Mouse (Mus musculus) liver, embryonic 12.5 days (tissue): ENCODE measurements at regions not wholly inside any gene's neighbourhood (a gene's known extent, or its start where the extent isn't known, plus 50 kb on each side); places are given as distances from the start of the nearest gene placed in this dataset. TPM values are rescaled to one million over a fixed set of nuclear protein-coding genes. Genes with fewer than 3 reads are reported as not detected.
"Not testable (repeated sequence)": the region's sequence is repeated elsewhere in the genome, so short reads cannot be mapped to it uniquely, and the experiment has no call there.

Source experiments
- ATAC-seq: fragments of 200-750 bp; cut with Nextera tagmentation; 2 replicates; pipeline ENCODE4 v1.8.0; 2017; ENCODE audit warnings: moderate number of reproducible peaks, mild to moderate bottlenecking, moderate library complexity
- H3K27ac ChIP-seq: fragments of 300-500 bp; sonication (generic); 2 replicates; pipeline ENCODE4 v1.5.1; 2016; ENCODE audit warnings: mild to moderate bottlenecking
- H3K27me3 ChIP-seq: fragments of 300-500 bp; sonication (generic); replicated peaks from 2 replicates; pipeline ENCODE4 v1.6.1; 2016; ENCODE audit warnings: mild to moderate bottlenecking, moderate library complexity
- H3K36me3 ChIP-seq: fragments of 300-500 bp; sonication (generic); 2 replicates; pipeline ENCODE4 v1.6.1; 2016; ENCODE audit warnings: mild to moderate bottlenecking, moderate library complexity
- H3K4me1 ChIP-seq: fragments of 300-500 bp; sonication (generic); 2 replicates; pipeline ENCODE4 v1.6.1; 2016
- H3K4me2 ChIP-seq: fragments of 300-500 bp; sonication (generic); 2 replicates; pipeline ENCODE4 v1.6.1; 2016; ENCODE audit warnings: mild to moderate bottlenecking, moderate library complexity
- H3K4me3 ChIP-seq: fragments of 300-500 bp; sonication (generic); 2 replicates; pipeline ENCODE4 v1.5.1; 2016; ENCODE audit warnings: mild to moderate bottlenecking, moderate library complexity
- H3K9ac ChIP-seq: fragments of 300-500 bp; sonication (generic); 2 replicates; pipeline ENCODE4 v1.6.1; 2016; ENCODE audit warnings: mild to moderate bottlenecking, moderate library complexity
- H3K9me3 ChIP-seq: fragments of 300-500 bp; sonication (generic); replicated peaks from 2 replicates; pipeline ENCODE4 v1.6.1; 2016; ENCODE audit warnings: mild to moderate bottlenecking, moderate library complexity
- WGBS: fragments of 180-500 bp; shearing (Covaris S2); methylation state at CpG from one replicate; pipeline ENCODE4 v1.1.7; 2016; ENCODE audit not compliant: insufficient replicate concordance; 5-methylcytosine and 5-hydroxymethylcytosine counted together
- microRNA-seq: library from miRNA; unstranded; fragments of <30 nt; microRNA quantifications from one replicate; pipeline ENCODE4, GENCODE M21; 2017

DNA sequence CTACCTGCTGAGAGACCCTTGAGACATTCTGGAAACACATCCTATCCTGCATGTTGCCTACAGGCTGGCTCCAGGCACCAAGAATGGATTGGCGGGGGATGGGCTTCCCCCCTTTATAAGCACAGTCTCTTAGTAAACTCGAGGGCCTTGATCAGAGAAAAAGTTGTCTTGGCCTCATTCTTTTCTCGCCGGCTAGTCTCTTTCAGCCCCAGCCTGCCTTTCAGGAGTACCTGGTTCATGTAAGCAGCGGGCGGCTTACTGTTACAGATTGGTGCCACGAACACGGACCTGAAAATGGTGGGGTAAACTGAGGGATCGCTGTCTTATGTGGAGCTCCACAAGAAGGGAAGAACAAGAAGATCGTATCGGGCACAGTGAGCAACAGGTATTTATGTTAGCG lies 67.5 kb upstream of the Lemd2 start:
- H3K4me1 ChIP-seq, H3K9me3 ChIP-seq, H3K36me3 ChIP-seq, H3K27ac ChIP-seq, H3K9ac ChIP-seq, H3K27me3 ChIP-seq, ATAC-seq, H3K4me2 ChIP-seq, H3K4me3 ChIP-seq: not testable (repeated sequence)
- WGBS = 78% methylated on average over 12 of the region's 12 CpGs

DNA sequence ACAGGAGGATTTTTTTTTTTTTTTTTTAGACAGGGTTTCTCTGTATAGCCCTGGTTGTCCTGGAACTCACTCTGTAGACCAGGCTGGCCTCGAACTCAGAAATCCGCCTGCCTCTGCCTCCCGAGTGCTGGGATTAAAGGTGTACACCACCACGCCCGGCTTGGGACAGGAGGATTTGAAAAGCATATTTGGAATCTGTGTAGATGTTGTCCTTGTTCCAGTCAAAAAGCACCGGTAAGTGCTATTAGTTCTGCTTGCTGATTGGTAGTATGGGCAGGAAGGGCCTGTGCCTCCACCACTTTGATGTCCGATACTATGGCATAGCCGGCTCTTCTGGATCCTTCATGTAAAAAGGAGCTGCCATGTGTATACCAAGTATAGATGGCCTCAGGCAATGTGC lies 66.5 kb upstream of the Lemd2 start:
- H3K36me3 ChIP-seq, H3K9me3 ChIP-seq, H3K4me3 ChIP-seq, H3K27me3 ChIP-seq, H3K4me1 ChIP-seq, H3K9ac ChIP-seq, H3K27ac ChIP-seq, ATAC-seq, H3K4me2 ChIP-seq: not testable (repeated sequence)
- WGBS = 80% methylated on average over 8 of the region's 8 CpGs

DNA sequence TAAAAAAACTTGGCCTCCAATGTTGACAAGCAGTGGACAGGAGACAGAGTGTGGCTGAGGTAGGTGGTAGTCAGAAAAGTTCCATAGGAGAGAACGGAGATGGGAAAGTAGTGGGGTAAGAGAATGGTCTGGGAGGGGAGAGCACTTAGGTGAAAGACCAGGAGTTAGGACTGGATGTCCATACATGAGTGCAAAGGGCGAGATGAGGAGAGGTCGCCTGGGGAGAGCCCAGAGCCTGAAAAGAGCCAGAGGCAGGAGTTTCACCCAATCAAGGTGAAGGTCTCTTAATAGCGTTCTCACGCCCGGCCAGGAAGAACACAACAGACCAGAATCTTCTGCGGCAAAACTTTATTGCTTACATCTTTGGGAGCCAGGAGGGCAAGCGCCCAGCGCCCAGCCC lies 60.3 kb upstream of the Lemd2 start:
- not testable (repeated sequence) for H3K36me3 ChIP-seq, ATAC-seq, H3K9me3 ChIP-seq, H3K27me3 ChIP-seq, H3K4me2 ChIP-seq, H3K4me1 ChIP-seq, H3K27ac ChIP-seq, H3K9ac ChIP-seq, H3K4me3 ChIP-seq
- 89% methylated on average over 7 of the region's 9 CpGs for WGBS

DNA sequence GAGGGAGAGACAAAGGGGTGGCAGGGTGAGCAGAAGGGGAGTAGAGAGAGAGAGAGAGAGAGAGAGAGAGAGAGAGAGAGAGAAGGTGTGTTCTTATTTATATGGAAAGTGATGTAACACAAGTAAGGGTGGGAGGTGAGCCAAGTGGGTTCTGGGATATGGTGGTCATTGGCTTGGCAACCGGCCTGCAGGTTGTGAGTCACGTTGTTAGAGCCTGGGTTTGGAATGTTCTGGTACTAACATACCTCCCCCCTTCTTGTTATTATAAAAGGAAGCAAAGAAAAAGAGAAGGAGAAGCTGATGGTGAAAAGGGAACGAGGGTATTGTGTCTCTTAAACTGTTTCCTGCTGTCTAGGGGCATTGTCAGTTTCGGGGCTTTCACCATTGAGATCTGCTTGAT lies 58.3 kb upstream of the Lemd2 start:
- WGBS = 51% methylated on average over 4 of the region's 4 CpGs
- H3K36me3 ChIP-seq = no peaks in the 10 kb centered on the region
- ATAC-seq = no peak

DNA sequence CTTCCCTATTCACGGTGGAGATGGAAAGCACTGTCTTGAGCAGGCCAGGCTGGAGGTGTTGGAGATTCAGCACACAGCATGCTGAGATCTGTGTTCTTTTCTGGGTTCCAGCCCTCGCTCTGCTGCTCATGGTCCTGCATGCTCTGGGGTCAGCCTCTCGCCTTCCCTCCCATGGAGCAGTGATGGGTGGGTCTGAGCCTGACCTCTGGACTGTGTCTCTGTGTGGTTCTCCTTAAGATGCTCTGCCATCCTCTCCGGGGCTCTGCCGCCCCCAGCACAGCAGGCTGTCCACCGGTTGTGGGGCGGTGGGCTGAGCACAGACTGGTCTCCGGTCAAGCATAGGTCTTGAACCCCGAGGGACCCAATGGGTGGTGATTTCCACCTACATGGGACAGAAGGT lies 57.7 kb upstream of the Lemd2 start:
- H3K4me1 ChIP-seq = no peaks in the 10 kb centered on the region
- 82% methylated on average over 9 of the region's 9 CpGs for WGBS
- ATAC-seq = no peak

More for the DNA sequence above, 58.3 kb upstream of the Lemd2 start:
- Histone ChIP-seq H3K9ac (no peak overlapping the region), H3K27me3 (no peaks in the 10 kb centered on the region), H3K4me2 (no peak overlapping the region), H3K9me3 (0 out of 2 replicates have a peak, but pooled peaks cover 3% of the 10 kb centered on the region), H3K4me1 (no peaks in the 10 kb centered on the region), H3K27ac (no peak overlapping the region), H3K4me3 (no peak overlapping the region)

DNA sequence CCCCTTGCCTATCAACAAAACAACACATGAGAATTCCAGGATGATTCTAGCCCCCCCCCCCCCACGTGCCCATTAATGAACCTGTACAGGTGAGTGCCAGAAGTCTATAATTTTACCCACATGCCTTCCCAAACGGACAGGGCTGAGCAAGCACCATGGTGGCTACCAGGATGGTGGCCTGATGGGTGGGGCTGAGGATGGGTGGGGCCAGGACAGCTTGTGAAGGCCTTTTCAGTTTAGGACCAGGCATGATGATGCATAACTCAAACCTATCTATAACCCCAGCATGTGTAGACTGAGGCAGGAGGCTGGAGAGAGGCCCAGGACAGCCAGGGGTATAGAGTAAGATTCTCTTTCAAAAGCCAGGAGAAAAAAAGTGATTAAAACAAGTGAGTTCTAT lies 57.0 kb upstream of the Lemd2 start:
- no peak overlapping the region for H3K27ac ChIP-seq
- H3K27me3 ChIP-seq = peaks cover 4% of the 10 kb centered on the region
- WGBS = 50% methylated on average over 2 of the region's 2 CpGs
- H3K4me1 ChIP-seq = no peaks in the 10 kb centered on the region
- no peak overlapping the region for H3K4me2 ChIP-seq
- no peak overlapping the region for H3K4me3 ChIP-seq
- ATAC-seq = no peak
- H3K9me3 ChIP-seq = 0 out of 2 replicates have a peak, but pooled peaks cover 3% of the 10 kb centered on the region
- H3K36me3 ChIP-seq = no peaks in the 10 kb centered on the region
- H3K9ac ChIP-seq = no peak overlapping the region

More for the DNA sequence above, 57.7 kb upstream of the Lemd2 start:
- no peaks in the 10 kb centered on the region for H3K27me3 ChIP-seq
- H3K4me3 ChIP-seq = no peak overlapping the region
- no peaks in the 10 kb centered on the region for H3K36me3 ChIP-seq
- no peak overlapping the region for H3K27ac ChIP-seq
- H3K9me3 ChIP-seq = 0 out of 2 replicates have a peak, but pooled peaks cover 3% of the 10 kb centered on the region
- no peak overlapping the region for H3K4me2 ChIP-seq
- H3K9ac ChIP-seq = no peak overlapping the region

DNA sequence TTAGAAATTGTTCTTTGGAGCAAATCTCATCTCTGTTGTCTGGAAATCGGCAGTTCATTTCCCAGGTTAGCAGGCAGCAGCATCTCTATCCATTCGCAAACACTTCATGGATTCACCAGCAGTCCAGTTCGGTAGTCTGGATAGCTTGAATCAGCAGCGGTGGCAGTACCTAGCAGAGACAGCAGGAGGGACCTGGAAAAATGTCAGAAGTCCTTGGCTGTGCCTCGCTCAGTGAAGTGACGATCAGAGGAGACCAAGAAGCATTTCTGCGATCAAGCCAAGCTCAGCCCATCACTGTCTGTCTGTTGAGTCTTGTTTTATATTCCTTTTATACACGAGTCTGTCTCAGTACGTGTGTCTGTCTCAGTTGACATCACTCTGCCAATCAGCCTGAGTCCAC lies 55.8 kb upstream of the Lemd2 start:
- Histone ChIP-seq H3K4me2 (no peak overlapping the region), H3K36me3 (no peaks in the 10 kb centered on the region), H3K9me3 (0 out of 2 replicates have a peak, but pooled peaks cover 3% of the 10 kb centered on the region), H3K9ac (no peak overlapping the region), H3K27ac (no peak overlapping the region), H3K4me1 (no peaks in the 10 kb centered on the region), H3K27me3 (peaks cover 10% of the 10 kb centered on the region), H3K4me3 (no peak overlapping the region)
- ATAC-seq = no peak
- WGBS = 71% methylated on average over 9 of the region's 9 CpGs

DNA sequence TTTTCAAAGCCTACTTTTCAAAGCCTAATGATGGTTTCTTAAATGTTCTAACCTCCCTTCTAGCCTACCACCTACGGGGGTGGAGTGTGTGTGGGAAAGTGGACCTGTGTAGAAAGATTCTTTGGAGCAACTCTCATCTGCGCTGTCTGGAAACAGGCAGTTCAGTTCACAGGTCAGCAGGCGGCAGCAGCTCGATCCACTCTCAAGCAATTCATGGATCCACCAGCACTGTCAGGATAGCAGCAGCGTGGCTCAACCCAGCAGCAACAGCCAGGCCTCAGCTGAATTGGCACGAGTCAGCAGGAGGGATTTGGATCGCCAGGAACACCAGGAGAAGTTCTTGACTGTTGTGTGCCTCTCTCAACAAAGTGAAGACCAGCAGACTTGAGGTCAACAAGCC lies 53.1 kb upstream of the Lemd2 start:
- no peak overlapping the region for H3K27ac ChIP-seq
- WGBS = 40% methylated on average over 7 of the region's 7 CpGs

DNA sequence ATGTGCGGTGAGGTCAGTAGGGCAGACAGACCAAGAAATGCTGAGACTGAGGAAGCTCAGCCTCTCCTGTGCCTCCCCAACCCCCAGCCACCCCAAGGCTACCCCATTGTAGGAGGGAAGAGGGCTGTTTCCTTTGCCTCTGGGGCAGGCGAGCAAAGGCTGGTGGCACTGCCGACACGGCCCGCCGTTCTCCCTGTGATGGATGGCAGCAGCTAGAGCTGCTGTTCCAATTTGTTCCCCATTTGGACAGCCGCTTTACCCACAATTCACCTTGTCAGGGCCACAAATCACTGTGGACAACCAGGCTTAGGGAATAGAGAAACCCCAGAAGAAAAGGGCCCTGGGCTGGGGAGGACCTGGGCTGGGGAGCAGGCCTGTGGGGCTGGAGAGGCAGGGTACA lies 51.5 kb upstream of the Lemd2 start:
- H3K4me3 ChIP-seq = no peak overlapping the region

More for the DNA sequence above, 53.1 kb upstream of the Lemd2 start:
- no peaks in the 10 kb centered on the region for H3K36me3 ChIP-seq
- H3K9me3 ChIP-seq = no peaks in the 10 kb centered on the region
- no peaks in the 10 kb centered on the region for H3K4me1 ChIP-seq
- H3K4me2 ChIP-seq = no peak overlapping the region
- H3K4me3 ChIP-seq = no peak overlapping the region
- peaks cover 10% of the 10 kb centered on the region for H3K27me3 ChIP-seq
- no peak for ATAC-seq
- H3K9ac ChIP-seq = no peak overlapping the region

More for the DNA sequence above, 51.5 kb upstream of the Lemd2 start:
- H3K27me3 ChIP-seq = peaks cover 10% of the 10 kb centered on the region
- H3K36me3 ChIP-seq = no peaks in the 10 kb centered on the region
- no peak overlapping the region for H3K9ac ChIP-seq
- no peaks in the 10 kb centered on the region for H3K4me1 ChIP-seq
- no peaks in the 10 kb centered on the region for H3K9me3 ChIP-seq
- WGBS = 60% methylated on average over 7 of the region's 7 CpGs
- H3K27ac ChIP-seq = no peak overlapping the region
- no peak for ATAC-seq
- no peak overlapping the region for H3K4me2 ChIP-seq

Small RNA genes lying in the stretch of these regions (microRNA-seq; reads per million reads assigned to microRNA genes)
- gene Mir7214 (not detected), gene Mir7216 (not detected), gene Mir7217 (not detected), gene Mir7218 (not detected)
